Mouse (Mus musculus): ENCODE data around the gene Muc1. TPM values are rescaled to one million over a fixed set of nuclear protein-coding genes. Genes with fewer than 3 reads are reported as not detected.

Muc1 gene
- not detected for total RNA-seq (2023)

GRCm38 (mm10) chr3:89228836-89229235 lies at the start of gene Muc1:
TSS of gene Muc1 (plus strand) at chr3:89229057.

DNA sequence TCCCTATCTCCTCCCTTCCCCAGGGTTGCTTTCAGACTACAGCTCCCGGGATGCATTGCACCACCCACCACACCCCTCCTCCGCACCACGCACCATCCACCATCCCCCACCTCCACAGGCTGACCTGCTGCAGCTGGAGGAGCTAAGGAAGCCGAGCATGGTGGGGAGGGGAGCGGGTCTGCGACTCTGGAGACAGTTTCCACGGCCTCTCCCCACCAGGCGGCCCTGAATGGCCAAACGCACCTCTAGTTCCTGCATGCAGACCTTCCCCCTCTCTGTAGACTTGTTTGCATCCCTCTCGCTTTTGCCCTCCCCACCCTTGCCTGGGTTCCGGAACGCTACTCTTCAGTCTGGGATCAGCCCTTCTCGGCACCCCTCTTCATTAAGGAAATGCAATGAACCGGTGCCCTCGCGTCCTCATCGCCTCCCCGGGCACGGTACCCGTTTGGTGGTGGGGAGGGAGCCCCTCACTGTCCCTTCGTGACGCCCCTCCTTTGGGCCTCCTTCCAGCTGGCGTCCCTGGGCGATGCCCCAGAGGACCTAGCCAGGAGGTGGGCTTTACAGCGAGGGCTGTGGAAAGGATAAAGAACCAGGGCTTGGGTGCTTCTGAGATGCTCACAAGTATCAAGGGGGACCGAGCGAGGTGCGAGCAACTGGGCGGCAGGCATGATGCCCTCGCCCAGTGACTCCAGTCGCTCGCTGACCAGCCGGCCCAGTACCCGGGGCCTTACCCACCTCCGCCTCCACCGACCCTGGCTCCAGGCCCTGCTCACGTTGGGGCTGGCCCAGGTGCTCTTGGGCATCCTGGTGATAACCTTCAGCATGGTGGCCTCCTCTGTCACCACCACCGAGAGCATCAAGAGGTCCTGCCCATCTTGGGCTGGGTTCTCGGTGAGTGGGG lies 45.5 kb upstream of the Muc1 start, which contains the start of gene Fam189b:
Gene Fam189b (plus strand): TSS at position 86 of the 901 bp plus-strand sequence.

GRCm38 (mm10) chr3:89202253-89203141 lies 26.4 kb upstream of the Muc1 start, which contains the start of gene Gba:
TSS of gene Gba (plus strand) at chr3:89202928.

DNA sequence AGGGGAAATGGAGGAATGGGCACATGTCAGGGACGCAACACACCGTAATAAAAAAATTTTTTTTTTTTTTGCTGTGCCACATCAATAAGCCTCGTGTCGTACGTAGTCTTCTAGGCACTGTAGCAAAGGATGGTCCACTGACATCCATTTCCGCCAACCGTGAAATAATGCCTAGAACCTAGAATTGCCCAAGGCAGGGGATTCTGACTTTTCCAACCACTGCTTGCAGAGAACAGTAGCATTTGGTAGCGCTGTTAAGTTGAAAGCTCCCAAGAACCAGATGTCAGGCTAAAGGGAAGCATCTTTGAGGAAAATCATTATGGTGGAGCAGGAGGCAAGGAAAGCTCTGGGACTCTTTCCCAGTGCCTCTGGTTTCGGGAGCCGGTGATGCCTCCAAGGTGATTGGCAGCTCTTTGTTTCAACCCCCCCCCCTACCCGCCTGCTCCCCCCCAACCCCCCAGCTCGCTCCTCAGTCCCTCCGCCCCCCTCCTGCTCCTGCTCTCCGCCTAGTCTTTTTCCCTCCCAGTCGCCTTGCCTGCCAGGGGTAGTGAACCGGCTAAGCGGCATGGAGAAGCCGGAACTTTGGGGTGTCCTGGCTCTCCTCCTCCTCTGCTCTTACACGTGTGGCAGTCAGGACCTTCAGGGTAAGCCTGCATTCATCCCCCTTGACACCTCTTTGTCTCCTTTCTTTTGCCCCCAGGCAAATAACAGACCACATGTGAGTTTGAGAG lies 14.0 kb upstream of the Muc1 start, which contains the start of gene Thbs3:
Gene Thbs3 (plus strand): TSS at position 500 of the 731 bp plus-strand sequence.

GRCm38 (mm10) chr3:89226900-89227299 lies 2.0 kb upstream of the Muc1 start, which contains the start of gene Mtx1:
TSS of gene Mtx1 (minus strand) at chr3:89227088.

GRCm38 (mm10) chr3:89245688-89246171 lies 16.9 kb downstream of the Muc1 start, which contains the start of gene Krtcap2:
TSS of gene Krtcap2 (plus strand) at chr3:89245966.

DNA sequence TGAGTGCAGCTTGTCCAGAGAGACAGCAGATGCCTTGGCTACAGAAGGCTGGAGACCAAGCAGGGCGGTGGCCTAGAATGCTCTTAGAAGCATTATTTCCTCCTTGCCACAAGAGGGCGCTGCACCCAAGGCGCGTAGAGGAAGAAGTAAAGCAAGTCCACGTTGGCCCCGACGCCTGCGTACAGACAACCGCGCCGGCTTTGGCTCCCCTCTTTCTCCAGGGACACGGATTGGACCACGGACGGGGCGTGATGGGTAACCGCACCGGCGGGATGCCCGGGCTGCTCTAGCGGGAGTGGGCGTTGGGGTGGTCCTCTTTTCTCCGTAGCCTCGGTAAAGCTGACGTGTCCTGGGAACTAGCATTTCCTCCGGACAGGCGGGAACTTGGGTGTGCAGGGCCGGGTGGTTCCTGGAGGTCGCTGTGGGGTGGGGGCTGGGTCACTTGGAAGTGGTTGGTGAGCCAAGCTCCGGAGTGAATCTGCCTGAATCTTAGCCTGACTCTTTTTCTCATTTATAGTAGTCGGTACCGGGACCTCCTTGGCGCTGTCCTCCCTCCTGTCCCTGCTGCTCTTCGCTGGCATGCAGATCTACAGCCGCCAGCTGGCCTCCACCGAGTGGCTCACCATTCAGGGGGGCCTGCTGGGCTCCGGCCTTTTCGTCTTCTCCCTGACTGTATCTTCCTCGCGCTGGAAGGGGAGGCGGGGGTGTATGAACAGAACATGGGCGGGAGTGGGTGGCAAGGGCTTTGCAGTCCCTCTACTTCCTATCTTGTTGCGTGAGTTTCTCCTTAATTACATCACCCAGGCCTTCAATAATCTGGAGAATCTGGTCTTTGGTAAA lies 17.6 kb downstream of the Muc1 start, which contains the start of gene Trim46:
Gene Trim46 (minus strand): TSS at position 49 of the 840 bp plus-strand sequence.

DNA sequence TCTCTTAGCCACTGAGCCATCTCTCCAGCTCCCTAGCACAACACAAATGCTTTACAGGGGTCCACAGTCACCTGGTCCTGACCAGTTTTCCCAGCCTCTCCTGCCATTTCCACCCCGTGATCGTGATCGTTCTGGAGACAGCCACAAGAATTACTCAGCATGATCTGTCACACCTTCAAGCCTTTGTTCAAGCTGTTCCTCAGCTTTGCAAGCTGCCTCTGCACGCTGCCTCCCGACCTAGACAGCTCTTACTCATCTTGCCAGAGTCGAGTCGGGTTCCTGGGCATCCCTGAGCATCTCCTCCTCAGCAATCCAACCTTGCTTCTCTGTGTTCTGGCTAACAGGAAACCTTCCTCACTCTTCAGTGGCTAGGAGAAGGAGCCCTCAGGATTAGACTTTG lies 30.2 kb downstream of the Muc1 start, which contains the start of gene Dpm3:
Gene Dpm3 (plus strand): TSS at position 283 of the 400 bp plus-strand sequence.

DNA sequence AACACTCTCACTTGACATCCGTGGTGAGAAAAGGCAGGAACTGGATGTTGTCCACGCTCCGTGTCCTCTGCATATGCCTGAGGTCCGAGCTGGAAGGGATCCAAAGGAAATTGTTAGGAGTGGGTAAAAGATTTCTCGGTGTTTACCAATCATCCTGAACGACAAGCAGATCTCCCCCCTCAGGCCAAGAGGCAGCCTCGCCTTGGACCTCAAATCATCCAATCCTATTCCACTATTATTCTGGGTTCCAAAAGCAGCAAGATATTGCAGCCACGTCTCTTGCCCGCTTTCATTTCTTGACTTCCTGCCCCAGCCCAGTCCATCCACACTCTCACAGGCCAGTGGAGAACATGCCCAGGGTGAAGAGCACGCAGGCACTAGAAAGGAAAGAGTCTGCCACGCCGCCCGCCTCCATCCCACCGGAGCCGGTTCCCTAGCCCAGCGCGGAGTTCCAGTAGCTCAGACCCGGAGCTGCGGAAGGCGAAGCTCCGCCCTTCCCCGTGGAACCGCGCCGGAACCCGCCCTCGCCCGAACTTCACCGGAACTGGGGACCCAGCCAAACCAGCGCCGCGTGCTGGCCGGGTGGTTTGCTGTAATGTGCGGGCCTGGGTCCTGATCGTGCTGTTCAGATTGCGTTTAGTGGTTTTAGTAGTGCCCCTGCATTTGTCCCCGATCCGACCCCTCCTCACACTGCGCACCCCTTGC lies 41.3 kb downstream of the Muc1 start, which contains the start of gene Slc50a1:
Gene Slc50a1 (minus strand): TSS at position 520 of the 705 bp plus-strand sequence.

DNA sequence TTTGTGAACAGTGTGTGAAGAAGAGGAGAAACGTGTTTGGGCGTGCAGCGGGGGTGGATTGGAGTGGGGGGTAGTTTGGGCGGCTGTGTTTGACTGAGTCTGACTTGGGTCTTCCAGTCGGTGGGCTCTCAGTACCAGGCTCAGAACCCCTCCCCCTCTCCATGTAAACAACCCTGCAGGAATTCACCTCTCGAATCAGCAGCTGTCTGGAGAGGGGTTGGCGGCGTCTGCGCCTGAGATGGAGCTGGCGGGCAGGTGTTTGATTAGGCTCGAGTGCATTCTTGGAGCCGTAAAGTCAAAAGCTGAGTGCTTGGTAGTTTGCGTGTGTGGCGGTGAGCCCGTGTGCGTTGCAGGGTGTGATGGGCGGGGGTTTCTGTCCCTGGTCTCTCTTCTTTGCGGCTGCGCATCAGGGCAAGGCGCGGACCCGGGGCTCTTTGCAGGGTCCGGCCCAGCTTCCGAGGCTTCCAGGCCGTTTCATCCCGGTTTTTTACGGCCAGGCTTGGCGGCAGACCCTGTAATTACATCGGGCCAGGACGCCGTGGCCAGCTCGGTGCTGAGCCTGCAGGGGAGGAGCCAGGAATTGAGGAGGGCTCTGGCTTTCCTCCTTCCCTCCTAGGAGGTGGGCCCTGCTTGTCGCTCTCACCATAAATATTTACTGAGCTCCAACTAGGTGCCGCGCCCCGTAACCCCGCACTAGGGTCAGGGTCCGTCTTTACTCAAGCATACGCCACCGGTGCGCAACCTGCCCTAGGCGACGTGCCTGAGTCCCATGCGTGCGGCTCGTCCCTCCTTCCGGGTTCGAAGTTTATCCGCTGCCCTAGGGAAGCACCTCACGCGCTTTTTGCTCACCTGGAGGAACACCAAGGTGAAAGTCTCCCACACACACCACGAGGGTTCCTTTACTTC lies 52.0 kb downstream of the Muc1 start, which contains the start of gene Efna1:
Gene Efna1 (minus strand): TSS at position 537 of the 906 bp plus-strand sequence.

Other genes starting within 250 kb of the Muc1 start
- gene Rusc1, start 135.7 kb upstream of the Muc1 start, total RNA-seq (2023), result 10 to 100 TPM; 32.8 to 34.0 TPM
- gene Gm43738, start 128.0 kb upstream of the Muc1 start, total RNA-seq (2023), result not detected
- 10 to 100 TPM; 34.8 to 48.9 TPM for gene Fdps, start 127.1 kb upstream of the Muc1 start, total RNA-seq (2023)
- gene Pklr, start 92.9 kb upstream of the Muc1 start, total RNA-seq (2023), result not detected
- under 1 TPM in 1 of 2 experiments, not detected in 1; 0.31 TPM for gene Hcn3, start 68.9 kb upstream of the Muc1 start, total RNA-seq (2023)
- 10 to 100 TPM; 79.1 to 83.2 TPM for gene Clk2, start 64.3 kb upstream of the Muc1 start, total RNA-seq (2023)
- gene Scamp3, start 51.6 kb upstream of the Muc1 start, total RNA-seq (2023), result 10 to 100 TPM; 82.3 TPM
- gene Fam189b, start 45.9 kb upstream of the Muc1 start, total RNA-seq (2023), result 10 to 100 TPM; 12.2 to 13.0 TPM
- gene Gba, start 26.1 kb upstream of the Muc1 start, total RNA-seq (2023), result 100 to 1,000 TPM; 109 to 114 TPM
- gene Thbs3, start 13.9 kb upstream of the Muc1 start, total RNA-seq (2023), result 1 to 10 TPM; 5.2 to 6.8 TPM
- 10 to 100 TPM; 84.0 to 86.7 TPM for gene Mtx1, start 2.0 kb upstream of the Muc1 start, total RNA-seq (2023)
- 100 to 1,000 TPM in 1 of 2 experiments, 10 to 100 TPM in 1; 82.1 to 104 TPM for gene Krtcap2, start 16.9 kb downstream of the Muc1 start, total RNA-seq (2023)
- 1 to 10 TPM in 1 of 2 experiments, under 1 TPM in 1; 0.18 to 1.1 TPM for gene Trim46, start 17.3 kb downstream of the Muc1 start, total RNA-seq (2023)
- gene Dpm3, start 30.3 kb downstream of the Muc1 start, total RNA-seq (2023), result 10 to 100 TPM; 65.3 to 74.1 TPM
- gene Slc50a1, start 41.5 kb downstream of the Muc1 start, total RNA-seq (2023), result 10 to 100 TPM; 49.4 to 58.0 TPM
- gene Efna1, start 52.1 kb downstream of the Muc1 start, total RNA-seq (2023), result under 1 TPM in 1 of 2 experiments, not detected in 1; 0.55 TPM
- gene Efna3, start 93.9 kb downstream of the Muc1 start, total RNA-seq (2023), result not detected
- not detected for gene Efna4, start 109.0 kb downstream of the Muc1 start, total RNA-seq (2023)
- 100 to 1,000 TPM; 163 to 179 TPM for gene Adam15, start 120.9 kb downstream of the Muc1 start, total RNA-seq (2023)
- not detected for gene Dcst2, start 132.9 kb downstream of the Muc1 start, total RNA-seq (2023)
- gene Dcst1, start 136.2 kb downstream of the Muc1 start, total RNA-seq (2023), result not detected
- gene Zbtb7b, start 165.7 kb downstream of the Muc1 start, total RNA-seq (2023), result 100 to 1,000 TPM; 130 to 146 TPM
- gene Lenep, start 173.7 kb downstream of the Muc1 start, total RNA-seq (2023), result not detected
- gene Flad1, start 182.8 kb downstream of the Muc1 start, total RNA-seq (2023), result 10 to 100 TPM; 20.0 to 28.1 TPM
- 1 to 10 TPM; 6.1 to 6.2 TPM for gene Cks1b, start 189.3 kb downstream of the Muc1 start, total RNA-seq (2023)
- 100 to 1,000 TPM; 110 to 117 TPM for gene Shc1, start 189.4 kb downstream of the Muc1 start, total RNA-seq (2023)
- 10 to 100 TPM; 47.6 to 47.8 TPM for gene Pygo2, start 201.2 kb downstream of the Muc1 start, total RNA-seq (2023)
- 100 to 1,000 TPM; 114 to 127 TPM for gene Pbxip1, start 207.6 kb downstream of the Muc1 start, total RNA-seq (2023)
- 10 to 100 TPM; 11.1 to 16.8 TPM for gene Pmvk, start 225.5 kb downstream of the Muc1 start, total RNA-seq (2023)